Mouse (Mus musculus) stomach, postnatal 0 days (tissue): ENCODE measurements around the gene Pkn3.
A peak's percentile ranks its signal among the peaks of the same experiment; 100 is the strongest.

Experiments used
- CTCF ChIP-seq: IDR thresholded peaks from 2 replicates; pipeline ENCODE4 v1.5.1; 2016; ENCODE audit warnings: antibody characterized with exemption, low read depth, mild to moderate bottlenecking, moderate library complexity
- EP300 ChIP-seq: optimal IDR thresholded peaks from 2 replicates; pipeline ENCODE3; 2016; ENCODE audit warnings: antibody characterized with exemption

DNA sequence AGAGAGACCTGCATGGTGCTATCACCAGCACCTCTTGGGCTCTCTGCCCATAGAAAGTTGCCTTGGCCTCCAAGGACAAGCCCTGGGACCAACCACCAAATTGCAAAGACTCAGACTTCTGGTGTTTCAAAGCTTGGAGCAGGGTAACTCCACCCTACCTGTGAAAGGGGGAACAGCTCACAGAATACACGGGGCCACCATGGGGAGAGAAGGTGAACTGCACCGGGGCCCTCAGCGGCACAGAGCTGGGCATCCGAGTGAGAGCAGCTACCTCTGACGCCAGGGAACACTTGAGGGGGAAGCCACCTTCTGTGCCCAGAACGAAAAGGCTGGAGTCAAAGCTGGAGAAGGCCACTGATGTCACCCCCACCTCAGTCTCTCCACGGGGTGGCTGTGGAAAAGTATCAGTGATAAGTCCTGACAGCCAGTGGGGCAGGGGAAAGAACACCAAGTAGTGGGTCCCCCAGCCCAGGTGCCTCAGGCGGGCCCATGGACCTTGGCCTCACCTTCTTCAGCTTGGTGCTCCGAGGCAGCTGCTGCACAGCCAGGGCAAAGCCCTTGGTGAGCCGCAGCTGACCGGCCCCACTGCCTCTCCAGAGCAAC, 45.1 kb upstream of the Pkn3 start:
- TF ChIP-seq EP300 (no peak), CTCF (peak; percentile 55)
